Mouse (Mus musculus): ENCODE measurements around the gene Iba57.
A peak's percentile ranks its signal among the peaks of the same experiment; 100 is the strongest.
"Not testable (repeated sequence)": the region's sequence is repeated elsewhere in the genome, so short reads cannot be mapped to it uniquely, and the experiment has no call there.

The Iba57 gene

DNA sequence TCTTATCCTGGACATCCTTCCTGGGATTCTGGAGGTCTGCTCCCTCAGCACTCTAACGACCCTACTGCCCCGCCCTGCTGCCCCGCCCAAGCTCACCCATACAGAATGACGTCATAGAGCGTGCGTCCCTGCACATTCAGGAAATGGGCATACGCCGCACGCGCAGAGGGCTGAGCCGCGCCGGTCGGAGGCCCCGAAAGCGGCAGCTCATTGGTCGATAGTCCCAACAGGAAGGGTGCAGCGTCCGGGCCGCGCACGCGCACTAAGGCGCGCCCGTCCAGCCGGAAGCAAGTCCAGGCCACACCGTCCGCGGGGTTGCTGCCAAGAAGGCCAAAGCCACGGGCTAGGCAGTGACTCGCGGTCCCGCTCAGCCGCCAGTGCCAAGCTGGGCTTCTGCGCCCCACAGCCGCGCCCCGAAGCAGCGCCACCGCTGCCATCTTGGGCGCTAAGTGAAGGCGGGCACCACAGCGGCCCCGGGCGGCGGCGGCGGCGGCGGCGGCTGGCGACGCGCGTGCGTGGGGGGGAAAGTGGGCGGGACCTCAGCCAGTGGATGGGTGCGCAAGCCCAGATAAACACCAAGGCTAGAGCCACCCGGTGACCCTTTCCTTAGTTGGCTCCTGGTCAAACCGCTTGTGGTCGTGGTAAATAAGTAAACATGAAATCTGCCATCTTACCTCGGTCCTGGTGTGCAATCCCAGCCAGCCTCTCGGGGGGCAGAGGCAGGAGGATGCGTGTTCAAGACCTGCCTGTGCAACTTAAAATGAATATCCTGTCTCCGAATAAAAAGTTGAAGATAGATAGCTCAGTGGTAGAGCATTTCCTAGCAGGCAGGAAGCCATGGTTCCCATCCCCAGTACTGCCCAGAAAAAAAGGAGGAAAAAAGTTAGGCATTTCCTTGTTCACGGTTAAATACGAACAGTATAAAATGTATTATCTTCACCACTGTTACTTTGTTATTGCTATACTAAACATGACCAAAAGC lies at the start of gene Iba57:
Gene Iba57, minus strand, starts transcription at position 485 of the 982 bp plus-strand sequence.
- DNase-seq: peak; percentile 98

GRCm38 (mm10) chr11:59212892-59213494 lies 49.5 kb upstream of the Iba57 start:
- DNase-seq: no peak

- not testable (repeated sequence) for DNase-seq
Measured at GRCm38 (mm10) chr11:59212320-59212719, 48.8 kb upstream of the Iba57 start.

- not testable (repeated sequence) for DNase-seq
Measured at GRCm38 (mm10) chr11:59211561-59211960, 48.0 kb upstream of the Iba57 start.

GRCm38 (mm10) chr11:59210020-59210419 lies 46.5 kb upstream of the Iba57 start:
- DNase-seq: no peak

GRCm38 (mm10) chr11:59209580-59209979 lies 46.0 kb upstream of the Iba57 start:
- DNase-seq: no peak

DNA sequence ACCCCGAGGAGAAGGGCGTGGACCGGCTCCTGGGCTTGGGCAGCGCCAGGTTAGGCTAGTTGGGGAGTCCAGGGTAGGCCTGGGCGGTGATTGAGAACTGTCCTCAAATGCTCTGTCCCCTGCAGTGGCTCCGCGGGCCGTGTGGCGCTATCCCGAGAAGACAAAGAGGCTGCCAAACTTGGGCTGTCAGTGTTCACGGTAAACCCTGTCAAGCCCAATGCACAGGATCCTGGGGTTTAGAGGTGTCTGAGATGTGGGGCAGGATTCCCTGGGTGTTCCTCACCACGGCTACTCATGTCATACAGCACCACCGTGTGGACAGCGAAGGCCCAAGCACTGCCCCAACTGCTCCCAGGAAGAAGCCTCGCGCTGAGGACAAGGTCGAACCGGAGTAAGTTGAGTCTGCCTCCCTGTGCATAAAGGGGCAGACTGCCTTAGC lies 45.5 kb upstream of the Iba57 start:
- DNase-seq: peak; percentile 57

DNA sequence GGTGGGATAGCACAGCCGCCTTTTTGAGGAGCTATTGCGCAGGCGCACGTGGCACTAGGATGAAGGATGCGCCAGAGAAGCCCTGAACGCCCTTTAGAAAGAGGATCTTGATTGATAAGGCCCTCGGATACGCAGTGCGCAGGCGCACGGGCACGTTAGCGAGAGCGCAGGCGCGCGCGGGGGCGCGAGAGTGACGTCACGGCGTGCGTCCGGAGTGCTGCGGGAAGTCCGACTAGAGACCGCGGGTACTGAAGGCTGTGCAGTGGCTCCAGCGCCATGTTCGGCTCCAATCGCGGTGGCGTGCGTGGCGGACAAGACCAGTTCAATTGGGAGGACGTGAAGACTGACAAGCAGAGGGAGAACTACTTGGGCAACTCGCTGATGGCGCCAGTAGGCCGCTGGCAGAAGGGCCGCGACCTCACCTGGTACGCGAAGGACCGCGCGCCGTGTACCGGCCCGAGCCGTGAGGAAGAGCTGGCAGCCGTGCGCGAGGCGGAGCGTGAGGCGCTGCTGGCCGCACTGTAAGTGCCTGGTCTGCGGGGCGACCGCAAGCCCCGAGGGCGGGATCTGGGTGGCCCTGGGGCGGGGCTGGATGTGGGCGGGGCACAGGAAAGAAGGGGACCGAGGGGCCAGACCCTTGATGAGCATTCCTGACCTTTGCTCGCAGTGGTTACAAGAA lies 44.8 kb upstream of the Iba57 start, which contains the start of gene 2310033P09Rik:
Gene 2310033P09Rik, plus strand, starts transcription at position 169 of the 679 bp plus-strand sequence.
- peak; percentile 94 to 95 for DNase-seq

DNA sequence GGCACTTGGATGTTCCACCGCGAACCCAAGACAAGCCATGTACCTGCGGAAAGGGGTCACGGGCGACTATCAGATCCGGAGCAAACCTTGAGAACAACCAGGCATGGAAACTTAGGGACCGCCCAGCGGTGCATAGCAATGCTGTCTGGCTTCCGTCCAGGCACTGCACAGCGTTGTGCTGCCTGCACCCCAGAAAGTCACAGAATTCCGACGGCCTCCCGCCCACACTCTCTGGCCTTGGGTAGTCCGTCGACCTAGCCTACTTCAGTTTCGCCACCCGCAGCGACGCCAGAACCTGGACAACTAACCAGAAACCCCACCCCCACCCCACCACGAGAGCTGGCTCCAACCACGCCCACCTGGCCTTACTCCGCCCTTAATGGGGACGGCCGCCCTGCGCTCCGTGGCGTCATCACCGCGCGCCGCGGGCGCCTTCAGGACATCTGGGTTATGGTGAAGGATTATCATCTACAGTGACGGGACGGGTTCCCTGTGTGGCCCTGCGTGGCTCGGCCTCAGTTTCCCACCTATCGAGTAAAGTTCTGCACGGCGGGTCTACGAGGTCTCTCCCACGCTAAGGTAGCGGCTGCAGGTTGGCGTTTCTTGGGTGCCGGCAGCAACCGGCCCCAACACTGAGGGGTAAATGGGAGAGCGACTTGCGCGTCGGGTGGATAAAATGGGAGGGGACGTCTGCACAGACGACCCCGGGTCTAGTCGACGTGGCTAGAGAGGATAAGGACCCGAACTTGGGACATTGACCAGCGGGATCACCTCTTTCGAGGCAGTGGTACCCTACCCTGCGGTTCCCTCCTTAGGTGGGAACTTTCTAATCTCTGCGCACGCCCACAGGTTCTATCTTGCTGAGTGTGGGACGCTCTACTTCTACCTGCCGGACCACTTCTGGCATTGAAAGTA lies 38.8 kb upstream of the Iba57 start, which contains the start of gene Mrpl55:
Gene Mrpl55, plus strand, starts transcription at position 406 of the 915 bp plus-strand sequence.
- DNase-seq: peak; percentile 92 to 95

- no peak for DNase-seq
Measured at GRCm38 (mm10) chr11:59201216-59202002, 37.9 kb upstream of the Iba57 start.

DNA sequence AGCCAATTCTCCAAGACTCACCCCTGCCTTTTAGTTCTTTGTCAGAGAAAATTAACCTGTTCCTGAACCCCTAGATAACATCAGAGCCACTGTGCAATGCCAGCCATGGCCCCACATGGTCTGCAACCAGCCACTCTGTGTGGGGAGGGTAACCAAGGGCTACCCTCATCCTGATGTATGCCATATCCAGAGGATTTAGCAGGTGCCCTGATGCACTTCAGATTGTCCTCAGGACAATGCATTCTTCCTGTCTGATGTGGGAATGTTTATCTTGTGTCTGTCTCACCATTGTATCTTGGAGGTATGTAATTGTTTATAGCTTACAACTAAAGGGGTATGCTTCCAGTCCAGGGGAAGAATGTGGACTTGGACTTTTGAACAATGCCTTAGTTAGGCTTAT lies 32.7 kb upstream of the Iba57 start:
- DNase-seq: no peak

GRCm38 (mm10) chr11:59192059-59192386 lies 28.5 kb upstream of the Iba57 start, which contains the start of gene Guk1:
TSS of gene Guk1 (minus strand) at chr11:59192212.
- DNase-seq: no peak

DNA sequence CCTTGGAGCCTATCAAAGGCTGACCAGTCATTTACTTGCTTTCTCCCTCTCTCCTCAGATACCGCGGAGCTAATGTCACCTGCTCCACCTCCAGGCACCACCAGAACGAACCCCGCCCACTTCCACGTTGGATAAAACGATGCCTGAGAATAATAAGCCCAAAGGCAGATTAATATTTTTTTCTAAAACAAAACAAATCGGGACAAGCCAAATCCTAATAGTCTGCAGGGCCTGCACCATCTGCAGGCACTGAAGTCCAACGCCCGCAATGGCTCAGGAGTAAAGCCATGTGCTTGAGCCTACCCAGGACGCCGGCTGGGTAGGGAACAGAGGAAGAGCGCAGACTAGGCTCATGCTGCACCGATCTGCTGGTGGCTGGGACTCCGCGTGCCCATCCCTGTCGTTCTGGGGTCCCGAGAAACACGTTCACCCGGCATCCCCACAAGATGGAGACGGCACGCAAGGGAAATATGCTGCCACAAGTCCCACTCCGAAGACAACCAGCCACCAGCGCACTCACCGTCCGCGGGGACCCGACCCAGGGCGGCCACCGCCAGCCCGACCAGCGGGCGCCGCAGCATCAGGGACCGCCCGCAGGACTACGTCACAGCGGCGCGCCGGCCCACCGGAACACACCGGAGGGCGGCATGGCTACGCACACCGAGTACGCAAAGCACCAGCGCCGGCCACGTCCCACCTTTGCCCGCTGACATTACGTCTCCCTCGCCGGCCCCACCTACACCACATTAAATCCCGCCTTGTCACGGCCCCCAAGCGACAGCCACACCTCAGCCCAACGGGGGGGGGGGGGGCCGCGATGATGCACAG lies 27.9 kb upstream of the Iba57 start:
- peak; percentile 86 to 89 for DNase-seq

- DNase-seq: no peak
Measured at GRCm38 (mm10) chr11:59187706-59188105, 24.2 kb upstream of the Iba57 start.

DNA sequence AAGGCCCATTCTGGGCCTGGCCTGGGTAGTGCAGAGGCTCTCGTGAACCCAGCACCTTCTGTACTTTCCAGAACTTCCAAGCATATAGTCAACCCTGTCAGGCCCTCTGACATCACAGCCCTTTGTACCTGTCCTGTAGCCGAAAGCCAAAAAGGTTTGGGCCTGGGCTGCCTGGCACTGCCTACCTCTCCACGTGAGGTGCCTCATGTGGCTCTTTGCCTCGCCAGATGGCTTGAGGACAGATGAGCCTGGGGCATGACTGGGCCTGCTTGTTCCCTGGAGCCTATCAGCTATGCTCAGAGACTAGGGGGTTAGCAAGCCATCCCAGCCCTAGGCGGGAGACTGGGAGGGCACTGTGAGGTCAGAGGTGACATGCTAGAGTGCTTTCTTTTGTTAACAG lies 22.0 kb upstream of the Iba57 start:
- no peak for DNase-seq

- peak; percentile 56 to 62 for DNase-seq
Measured at GRCm38 (mm10) chr11:59183821-59184220, 20.3 kb upstream of the Iba57 start.

- peak; percentile 32 to 36 for DNase-seq
Measured at GRCm38 (mm10) chr11:59182864-59183331, 19.4 kb upstream of the Iba57 start, which contains the start of gene Gjc2. TSS of gene Gjc2 (minus strand) at chr11:59183213.

DNA sequence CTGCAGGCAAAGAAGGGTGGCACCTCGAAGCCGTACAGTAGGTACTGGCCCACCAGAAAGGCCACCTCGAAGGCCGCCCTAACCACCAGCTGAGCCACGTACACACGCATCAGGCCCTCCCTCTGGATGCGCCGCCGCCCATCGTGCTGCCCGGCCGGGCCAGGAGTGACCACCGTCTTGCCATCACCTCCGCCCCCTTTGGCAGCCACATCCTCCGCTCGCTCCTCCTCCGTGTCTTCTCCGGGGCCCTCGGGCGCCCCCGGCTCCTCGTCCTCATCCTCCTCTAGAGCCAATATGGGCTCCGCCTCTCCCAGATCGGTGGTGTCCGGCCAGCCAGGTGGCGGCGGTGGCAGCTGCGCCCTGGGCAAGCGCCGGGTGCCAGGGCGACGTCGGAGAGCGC lies 13.4 kb upstream of the Iba57 start:
- DNase-seq: no peak

- no peak for DNase-seq
Measured at GRCm38 (mm10) chr11:59176475-59176874, 12.9 kb upstream of the Iba57 start.
